Mouse (Mus musculus) spleen, adult 2 months (tissue): Measurements from ENCODE around the gene Dpep2nb.

Source experiments
- CTCF ChIP-seq: fragments of 200-500 bp; IDR thresholded peaks from 2 replicates; pipeline ENCODE4 v1.5.1; 2011; ENCODE audit warnings: mild to moderate bottlenecking, inconsistent platforms; ENCODE audit not compliant: insufficient read depth, insufficient read length, insufficient replicate concordance; ENCODE audit errors: extremely low read depth
- POLR2A ChIP-seq: fragments of 200-500 bp; IDR thresholded peaks from 2 replicates; pipeline ENCODE4 v1.6.1; 2011; ENCODE audit warnings: low read depth, low read length, inconsistent platforms

- no peak for TF ChIP-seq POLR2A
- no peak for TF ChIP-seq CTCF
Measured at GRCm38 (mm10) chr8:106047854-106048630, 42.3 kb upstream of the Dpep2nb start.
